Mouse (Mus musculus) kidney, adult 2 months (tissue): ENCODE measurements at regions not wholly inside any gene's neighbourhood (a gene's known extent, or its start where the extent isn't known, plus 50 kb on each side); places are given as distances from the start of the nearest gene placed in this dataset.

Source experiments
- CTCF ChIP-seq: fragments of 200-500 bp; conservative IDR thresholded peaks from 2 replicates; pipeline ENCODE4 v1.5.1; 2011; ENCODE audit warnings: low read depth, mild to moderate bottlenecking, control low read depth, low read length, moderate library complexity, mixed read lengths; ENCODE audit not compliant: insufficient read depth, insufficient read length
- POLR2A ChIP-seq: fragments of 200-500 bp; IDR thresholded peaks from one replicate; pipeline ENCODE4 v1.6.1; 2011; ENCODE audit warnings: low read depth, low read length, control low read depth

GRCm38 (mm10) chr8:113259477-113259876, 375.9 kb upstream of the Mon1b start:
- TF ChIP-seq POLR2A (no peak), CTCF (no peak)
